Mouse (Mus musculus): ENCODE data around the gene Msrb2. TPM values are rescaled to one million over a fixed set of nuclear protein-coding genes. Genes with fewer than 3 reads are reported as not detected.

Gene Msrb2
- total RNA-seq, 2 experiments from 2014 or later: 5.9 to 7.3 TPM

Other genes with a start within 250 kb of the Msrb2 start
- gene Armc3, start 172.1 kb upstream of the Msrb2 start, total RNA-seq (2021): 1 to 10 TPM in 1 of 2 experiments, under 1 TPM in 1; 0.96 to 1.1 TPM
- not detected for gene Ptf1a, start 74.2 kb downstream of the Msrb2 start, total RNA-seq (2021)
- gene 4921504E06Rik, start 182.5 kb downstream of the Msrb2 start, total RNA-seq (2021): not detected

Measured in left cerebral cortex, postnatal 4 days (tissue).